Mouse (Mus musculus): ENCODE measurements around the gene Alkbh1. TPM values are rescaled to one million over a fixed set of nuclear protein-coding genes. Genes with fewer than 3 reads are reported as not detected.

Alkbh1 gene
- total RNA-seq, 4 experiments from 2014 or later = 16.4 to 28.3 (median 21.9) TPM

DNA sequence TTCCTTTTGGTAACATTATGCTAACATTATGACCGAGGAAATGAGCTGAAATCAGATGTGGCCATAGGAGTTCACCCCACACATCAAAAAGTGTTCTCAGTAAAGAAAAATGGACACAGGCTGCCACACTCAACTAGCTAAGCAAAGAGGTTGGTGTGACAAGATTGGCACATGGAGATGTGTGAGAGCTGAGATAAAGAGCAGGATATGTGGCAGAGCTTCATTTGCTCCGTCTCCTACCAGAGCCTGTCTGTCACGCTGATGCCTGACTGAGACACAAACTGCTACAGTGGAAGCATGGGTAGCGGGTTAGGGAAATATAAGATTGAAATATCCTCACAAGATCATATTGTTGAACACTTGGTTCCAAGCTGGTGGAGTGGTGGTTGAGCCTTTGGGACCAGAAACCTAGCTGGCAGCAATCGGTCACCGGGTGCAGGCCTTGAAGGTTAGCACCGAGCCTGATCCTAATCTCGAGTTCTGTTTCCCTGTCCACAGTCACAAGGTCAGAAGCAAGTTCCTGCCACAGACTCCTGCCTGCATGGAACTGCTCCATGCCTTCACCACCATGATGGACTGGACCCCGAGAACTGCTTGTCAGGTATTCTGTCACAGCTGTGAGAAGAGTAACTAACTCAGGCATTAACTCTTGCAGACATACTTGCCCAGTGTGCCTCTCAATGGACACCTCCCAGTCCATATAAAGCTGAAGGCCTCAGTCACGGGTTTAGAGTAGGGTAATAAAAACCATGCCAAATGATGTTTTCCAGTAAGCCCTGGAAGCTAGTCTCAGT is 63.0 kb downstream of the Alkbh1 start:
- peak; percentile 48 for DNase-seq

DNA sequence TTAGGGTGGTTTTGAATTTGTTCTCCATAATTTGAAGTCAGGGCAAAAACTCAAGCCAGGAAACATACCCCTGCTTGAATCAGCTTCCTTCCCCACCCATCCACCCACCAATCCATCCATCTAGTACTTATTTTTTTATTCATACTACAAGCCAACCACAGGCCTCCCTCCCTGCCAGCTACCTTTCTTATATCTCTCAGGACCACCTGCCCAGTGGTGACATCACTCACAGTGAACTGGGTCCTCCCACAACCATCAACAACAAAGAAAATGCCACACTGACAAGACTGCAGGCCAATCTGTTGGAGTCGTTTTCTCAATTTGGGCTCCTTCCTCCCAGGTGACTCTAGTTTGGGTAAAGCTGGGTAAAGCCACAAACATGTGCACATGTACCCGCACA is 64.3 kb downstream of the Alkbh1 start:
- DNase-seq = no peak

Small RNA genes within 50 kb of the gene (microRNA-seq; reads per million reads assigned to microRNA genes)
- 60.3 to 175 reads per million in 2 experiments for gene Mir3068

Other genes with a start within 250 kb of the Alkbh1 start
- 1 to 10 TPM; 1.0 to 2.2 (median 1.7) TPM for gene Samd15, start 244.3 kb downstream of the Alkbh1 start, total RNA-seq (2022)
- 10 to 100 TPM; 33.4 to 42.5 (median 35.5) TPM for gene Tmed8, start 243.6 kb downstream of the Alkbh1 start, total RNA-seq (2022)
- under 1 TPM in 3 of 4 experiments, not detected in 1; 0.29 to 0.55 (median 0.35) TPM for gene Noxred1, start 205.3 kb downstream of the Alkbh1 start, total RNA-seq (2022)
- gene Vipas39, start 177.8 kb downstream of the Alkbh1 start, total RNA-seq (2022) = 10 to 100 TPM; 34.6 to 53.1 (median 43.5) TPM
- 100 to 1,000 TPM; 120 to 228 (median 142) TPM for gene Ahsa1, start 177.5 kb downstream of the Alkbh1 start, total RNA-seq (2022)
- gene Ism2, start 144.3 kb downstream of the Alkbh1 start, total RNA-seq (2022) = under 1 TPM in 2 of 4 experiments, not detected in 2; 0.28 to 0.32 TPM
- 100 to 1,000 TPM; 224 to 333 (median 255) TPM for gene Sptlc2, start 55.7 kb downstream of the Alkbh1 start, total RNA-seq (2022)
- gene Slirp, start 121 bp downstream of the Alkbh1 start, total RNA-seq (2022) = 100 to 1,000 TPM; 156 to 205 (median 191) TPM
- 100 to 1,000 TPM in 1 of 4 experiments, 10 to 100 TPM in 3; 76.4 to 103 (median 91.9) TPM for gene Snw1, start 28.3 kb upstream of the Alkbh1 start, total RNA-seq (2022)
- not detected for gene Gm5788, start 50.7 kb upstream of the Alkbh1 start, total RNA-seq (2022)
- gene Gm8300, start 70.3 kb upstream of the Alkbh1 start, total RNA-seq (2022) = not detected
- gene Oog1, start 158.7 kb upstream of the Alkbh1 start, total RNA-seq (2022) = not detected
- not detected for gene Gm4027, start 174.9 kb upstream of the Alkbh1 start, total RNA-seq (2022)
- gene Gm16381, start 200.6 kb upstream of the Alkbh1 start, total RNA-seq (2022) = not detected